Mouse (Mus musculus) liver, embryonic 16.5 days (tissue): ENCODE results near the gene Suco. TPM values are rescaled to one million over a fixed set of nuclear protein-coding genes. Genes with fewer than 3 reads are reported as not detected.

ENCODE experiments used
- ATAC-seq: fragments of 200-750 bp; cut with Nextera tagmentation; 2 replicates; pipeline ENCODE4 v1.8.0; 2017; ENCODE audit warnings: low read depth, mild to moderate bottlenecking, moderate number of reproducible peaks, moderate library complexity
- H3K27ac ChIP-seq: fragments of 300-500 bp; sonication (generic); 2 replicates; pipeline ENCODE4 v1.5.1; 2014; ENCODE audit warnings: mild to moderate bottlenecking, low read length
- H3K27me3 ChIP-seq: fragments of 300-500 bp; sonication (generic); 2 replicates; pipeline ENCODE4 v1.6.1; 2014; ENCODE audit warnings: low read depth, low read length, mixed read lengths; ENCODE audit not compliant: control insufficient read depth, insufficient read depth
- H3K36me3 ChIP-seq: fragments of 300-500 bp; sonication (generic); 2 replicates; pipeline ENCODE4 v1.6.1; 2014; ENCODE audit warnings: mild to moderate bottlenecking; ENCODE audit not compliant: control insufficient read depth, insufficient read depth
- H3K4me1 ChIP-seq: fragments of 300-500 bp; sonication (generic); 2 replicates; pipeline ENCODE4 v1.6.1; 2014; ENCODE audit warnings: low read depth, low read length, mixed read lengths; ENCODE audit not compliant: control insufficient read depth
- H3K4me2 ChIP-seq: fragments of 300-500 bp; sonication (generic); 2 replicates; pipeline ENCODE4 v1.6.1; 2014; ENCODE audit warnings: low read depth, low read length, mixed read lengths
- H3K4me3 ChIP-seq: fragments of 300-500 bp; sonication (generic); 2 replicates; pipeline ENCODE4 v1.5.1; 2014; ENCODE audit warnings: low read depth, mild to moderate bottlenecking, low read length
- H3K9ac ChIP-seq: fragments of 300-500 bp; sonication (generic); 2 replicates; pipeline ENCODE4 v1.6.1; 2014; ENCODE audit warnings: low read depth, low read length
- H3K9me3 ChIP-seq: fragments of 300-500 bp; sonication (generic); replicated peaks from 2 replicates; pipeline ENCODE4 v1.6.1; 2016; ENCODE audit warnings: low read length; ENCODE audit not compliant: control insufficient read depth
- WGBS: fragments of 180-500 bp; shearing (Covaris S2); extraction: QIAGEN DNeasy Blood & Tissue Kit; methylation state at CpG from one replicate; pipeline ENCODE4 v1.1.7; 2014; ENCODE audit not compliant: insufficient replicate concordance; 5-methylcytosine and 5-hydroxymethylcytosine counted together
- polyA plus RNA-seq: library from polyadenylated mRNA; unstranded; fragments of >200 nt; fragmentation: Nextera tagmentation; extraction: Ambion mirVana; gene quantifications from 2 replicates; pipeline ENCODE4 v1.2.1, GENCODE M21; 2015

Suco gene
- polyA plus RNA-seq, 1 experiment from 2014 or later = 15.2 TPM

DNA sequence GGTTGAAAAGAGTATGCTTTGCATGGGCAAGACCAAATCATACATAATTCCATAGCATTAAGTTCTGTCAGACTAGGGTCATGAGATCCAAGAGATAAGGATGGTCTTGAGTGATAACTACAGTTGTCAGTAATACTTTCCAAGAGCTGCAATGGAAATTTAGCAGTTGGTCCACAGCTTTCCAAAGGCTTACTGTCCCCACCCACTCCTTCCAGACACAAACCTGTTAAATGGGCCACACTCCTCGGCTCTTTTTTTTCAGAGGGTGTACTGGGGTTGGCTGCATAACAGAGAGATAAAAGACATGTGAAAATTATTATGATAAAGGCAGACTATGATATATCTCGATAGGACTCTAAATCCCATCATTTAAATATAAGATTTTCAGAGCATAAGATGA lies 93.8 kb downstream of the Suco start:
- WGBS = 56% methylated on average over 2 of the region's 2 CpGs
- H3K9me3 ChIP-seq = no peaks in the 10 kb centered on the region
- no peak overlapping the region for H3K4me2 ChIP-seq
- no peak overlapping the region for H3K9ac ChIP-seq
- no peaks in the 10 kb centered on the region for H3K27me3 ChIP-seq
- no peak for ATAC-seq
- H3K4me3 ChIP-seq = no peak overlapping the region
- H3K36me3 ChIP-seq = no peaks in the 10 kb centered on the region
- H3K27ac ChIP-seq = no peak overlapping the region
- no peaks in the 10 kb centered on the region for H3K4me1 ChIP-seq

GRCm38 (mm10) chr1:161781594-161781993 lies 94.9 kb downstream of the Suco start:
- Histone ChIP-seq H3K4me2 (no peak overlapping the region), H3K27ac (no peak overlapping the region), H3K4me3 (no peak overlapping the region), H3K36me3 (no peaks in the 10 kb centered on the region), H3K27me3 (no peaks in the 10 kb centered on the region), H3K9ac (no peak overlapping the region), H3K9me3 (no peaks in the 10 kb centered on the region), H3K4me1 (no peaks in the 10 kb centered on the region)
- WGBS = 62% methylated on average over 5 of the region's 5 CpGs
- no peak for ATAC-seq

DNA sequence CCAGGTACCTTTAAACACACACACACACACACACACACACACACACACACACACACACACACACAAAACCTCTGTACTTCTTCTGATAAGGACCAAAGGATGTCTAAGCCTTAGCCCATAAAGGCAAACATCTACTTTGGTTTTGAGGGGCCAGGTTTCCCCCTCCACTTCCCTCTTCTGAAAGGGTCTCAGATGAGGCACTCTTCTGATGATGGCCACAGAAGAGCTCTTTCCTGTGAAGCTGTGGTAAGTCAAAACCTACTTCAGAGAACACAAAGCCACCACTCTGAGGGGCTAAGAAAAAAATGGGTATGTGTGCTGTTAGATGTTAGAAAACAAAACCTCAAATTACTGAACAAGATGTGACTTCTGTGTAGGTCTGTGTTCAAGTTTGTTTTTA lies 97.4 kb downstream of the Suco start:
- Histone ChIP-seq H3K4me3 (no peak overlapping the region), H3K36me3 (no peaks in the 10 kb centered on the region), H3K4me1 (no peaks in the 10 kb centered on the region), H3K27me3 (no peaks in the 10 kb centered on the region), H3K4me2 (no peak overlapping the region), H3K27ac (no peak overlapping the region), H3K9me3 (no peaks in the 10 kb centered on the region), H3K9ac (no peak overlapping the region)
- no peak for ATAC-seq

DNA sequence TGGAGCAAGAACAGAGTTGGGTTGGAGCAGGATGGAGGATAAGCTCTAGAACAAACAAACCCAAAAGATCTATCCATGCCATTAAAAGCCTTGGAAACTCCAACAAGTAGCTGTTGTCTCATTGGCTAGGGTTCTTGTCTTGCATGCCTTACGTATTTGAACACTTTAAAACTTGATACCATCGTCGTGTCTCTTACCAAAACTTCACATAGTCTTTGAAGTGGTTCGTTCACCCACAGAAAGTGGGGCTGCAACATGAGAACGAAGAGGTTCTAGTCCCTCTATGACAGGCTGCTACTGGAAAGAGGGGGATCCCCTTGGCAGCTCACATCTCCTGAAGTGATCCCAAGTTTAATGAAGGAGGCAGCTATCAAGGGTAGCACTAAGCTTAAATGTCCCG lies 101.3 kb downstream of the Suco start:
- no peak for ATAC-seq

DNA sequence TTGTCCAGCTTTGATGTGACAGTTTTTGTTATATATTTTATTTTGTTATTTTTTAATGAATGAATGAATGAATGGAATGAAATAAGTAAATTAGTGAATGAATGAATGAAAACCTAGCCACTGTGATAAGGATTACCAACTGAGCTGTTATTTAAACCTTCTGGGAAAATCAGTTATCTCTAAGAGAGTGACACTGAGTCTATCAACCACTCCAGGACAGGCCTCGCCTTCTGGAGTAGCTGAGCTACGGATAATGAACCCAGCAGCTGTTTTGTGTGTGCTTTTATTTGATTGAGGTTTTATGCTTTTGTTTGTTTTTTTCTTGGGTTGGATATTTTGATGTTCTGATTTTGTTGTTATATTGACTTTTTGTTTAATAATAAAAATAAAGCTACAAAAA lies 105.2 kb downstream of the Suco start:
- peaks cover 14% of the 10 kb centered on the region for H3K4me1 ChIP-seq
- WGBS = 8% methylated on average over 2 of the region's 2 CpGs

More for the DNA sequence above, 101.3 kb downstream of the Suco start:
- H3K9ac ChIP-seq = no peak overlapping the region
- no peak overlapping the region for H3K4me3 ChIP-seq
- H3K27ac ChIP-seq = no peak overlapping the region
- WGBS = 69% methylated on average over 6 of the region's 6 CpGs
- H3K36me3 ChIP-seq = no peaks in the 10 kb centered on the region
- H3K4me1 ChIP-seq = peaks cover 5% of the 10 kb centered on the region
- no peak overlapping the region for H3K4me2 ChIP-seq
- no peaks in the 10 kb centered on the region for H3K9me3 ChIP-seq
- H3K27me3 ChIP-seq = no peaks in the 10 kb centered on the region

DNA sequence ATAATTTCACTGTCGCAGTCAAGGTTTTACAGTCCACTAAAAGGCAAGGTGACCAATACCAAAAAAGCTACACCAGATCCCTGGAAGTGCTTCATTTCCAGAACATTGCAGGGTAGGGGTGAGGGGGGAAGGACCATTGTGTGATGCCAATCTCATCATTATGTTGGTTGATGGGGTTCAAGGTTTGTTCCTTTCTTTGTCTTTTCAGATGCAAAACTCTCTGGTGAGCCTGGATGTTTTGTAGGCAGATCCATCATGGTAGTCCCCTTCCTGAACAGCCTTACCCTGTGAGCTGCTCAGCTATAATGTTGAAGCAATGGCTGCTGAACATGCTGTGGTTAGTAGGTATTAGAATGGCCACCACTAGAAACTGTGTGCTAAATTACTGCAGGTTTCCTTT lies 107.2 kb downstream of the Suco start:
- no peak overlapping the region for H3K9ac ChIP-seq
- no peak overlapping the region for H3K4me3 ChIP-seq
- no peaks in the 10 kb centered on the region for H3K27me3 ChIP-seq
- 52% methylated on average over 1 of the region's 1 CpGs for WGBS
- peaks cover 14% of the 10 kb centered on the region for H3K4me1 ChIP-seq
- H3K36me3 ChIP-seq = no peaks in the 10 kb centered on the region
- H3K9me3 ChIP-seq = no peaks in the 10 kb centered on the region
- no peak overlapping the region for H3K4me2 ChIP-seq
- no peak for ATAC-seq
- H3K27ac ChIP-seq = no peak overlapping the region

More for the DNA sequence above, 105.2 kb downstream of the Suco start:
- Histone ChIP-seq H3K4me2 (no peak overlapping the region), H3K36me3 (no peaks in the 10 kb centered on the region), H3K9ac (no peak overlapping the region), H3K27me3 (no peaks in the 10 kb centered on the region), H3K27ac (no peak overlapping the region), H3K9me3 (no peaks in the 10 kb centered on the region), H3K4me3 (no peak overlapping the region)
- ATAC-seq = peak; percentile 71

- Histone ChIP-seq H3K9ac (no peak overlapping the region; the same call in 1 of the 2 replicates), H3K27me3 (no peaks in the 10 kb centered on the region), H3K4me3 (peak overlapping the region; percentile 31), H3K4me2 (peak overlapping the region; percentile 74), H3K27ac (no peak overlapping the region), H3K9me3 (no peaks in the 10 kb centered on the region), H3K4me1 (peaks cover 14% of the 10 kb centered on the region), H3K36me3 (no peaks in the 10 kb centered on the region)
- ATAC-seq = peak; percentile 38; the same call in 1 of the 2 replicates
- WGBS = 5% methylated on average over 12 of the region's 12 CpGs
Observed at GRCm38 (mm10) chr1:161767101-161767524, 109.4 kb downstream of the Suco start.

- Histone ChIP-seq H3K9me3 (no peaks in the 10 kb centered on the region), H3K4me1 (peaks cover 14% of the 10 kb centered on the region), H3K27me3 (no peaks in the 10 kb centered on the region), H3K4me3 (peak overlapping the region; percentile 31), H3K9ac (no peak overlapping the region; the same call in 1 of the 2 replicates), H3K4me2 (peak overlapping the region; percentile 74), H3K27ac (no peak overlapping the region), H3K36me3 (no peaks in the 10 kb centered on the region)
- WGBS = 5% methylated on average over 5 of the region's 5 CpGs
- ATAC-seq = peak; percentile 88
Observed at GRCm38 (mm10) chr1:161766656-161767055, 109.8 kb downstream of the Suco start.
